Mouse (Mus musculus) CH12.LX (cell line): ENCODE measurements around the gene Cbfa2t3. TPM values are rescaled to one million over a fixed set of nuclear protein-coding genes. Genes with fewer than 3 reads are reported as not detected.

ENCODE experiments used
- DNase-seq: peaks from one replicate; pipeline ENCODE4 v3.0.0-alpha.2; 2013; ENCODE audit errors: extremely low read depth
- H3K27ac ChIP-seq: 2 replicates; pipeline ENCODE4 v1.5.1; 2012; ENCODE audit warnings: low read depth, mild to moderate bottlenecking, control low read depth, moderate library complexity; ENCODE audit not compliant: insufficient read depth
- H3K27me3 ChIP-seq: replicated peaks from 2 replicates; pipeline ENCODE3; 2012; ENCODE audit warnings: inconsistent platforms
- H3K36me3 ChIP-seq, 2 experiments: replicated peaks in 1 of 2; 2 replicates each; pipeline versions ENCODE3 to v1.6.1; 2012; ENCODE audit warnings: inconsistent platforms in 1 of 2, low read length in 1 of 2, mild to moderate bottlenecking in 1 of 2, mixed read lengths in 1 of 2, moderate library complexity in 1 of 2; ENCODE audit not compliant: control insufficient read depth in 1 of 2, insufficient read depth in 1 of 2
- H3K4me1 ChIP-seq, 2 experiments: 2 replicates each; pipeline ENCODE4 v1.6.1; 2012; ENCODE audit warnings: inconsistent platforms in 1 of 2, moderate library complexity in 1 of 2; ENCODE audit not compliant: insufficient read depth in 2 of 2, control insufficient read depth in 1 of 2
- H3K4me2 ChIP-seq: 2 replicates; pipeline ENCODE4 v1.6.1; 2012; ENCODE audit warnings: low read depth, mild to moderate bottlenecking, control low read depth; ENCODE audit not compliant: poor library complexity, insufficient read depth, severe bottlenecking
- H3K4me3 ChIP-seq, 3 experiments: fragments of 150-350 bp in 1 of 3; sonication (generic) in 1 of 3; replicated peaks in 1 of 3; 2 replicates each; pipeline versions ENCODE3 to v1.5.1; 2011 to 2012; ENCODE audit warnings: low read depth in 2 of 3, low read length in 2 of 3, mild to moderate bottlenecking in 2 of 3, moderate library complexity in 2 of 3, control low read depth in 1 of 3, improper control_type of control experiment in 1 of 3, inconsistent platforms in 1 of 3, mixed read lengths in 1 of 3; ENCODE audit not compliant: poor library complexity in 1 of 3
- H3K79me2 ChIP-seq: replicated peaks from 2 replicates; pipeline ENCODE4 v1.6.1; 2012; ENCODE audit warnings: mild to moderate bottlenecking, moderate library complexity; ENCODE audit not compliant: control insufficient read depth, poor library complexity, insufficient read depth, severe bottlenecking; ENCODE audit errors: extremely low read depth
- H3K9ac ChIP-seq: 2 replicates; pipeline ENCODE4 v1.6.1; 2012; ENCODE audit warnings: low read depth, mild to moderate bottlenecking, control low read depth, moderate library complexity; ENCODE audit not compliant: insufficient read depth
- H3K9me3 ChIP-seq: replicated peaks from 2 replicates; pipeline ENCODE3; 2012; ENCODE audit warnings: low read length, inconsistent platforms, mixed read lengths
- BHLHE40 ChIP-seq: IDR thresholded peaks from 2 replicates; pipeline ENCODE4 v1.6.1; 2011; ENCODE audit warnings: mild to moderate bottlenecking, low read depth, low read length, improper control_type of control experiment
- CHD2 ChIP-seq: IDR thresholded peaks from 2 replicates; pipeline ENCODE4 v1.6.1; 2011; ENCODE audit warnings: low read length, improper control_type of control experiment
- ELF1 ChIP-seq: IDR thresholded peaks from 2 replicates; pipeline ENCODE4 v1.6.1; 2014; ENCODE audit warnings: low read depth, mild to moderate bottlenecking, inconsistent platforms, low read length, improper control_type of control experiment
- ETS1 ChIP-seq: conservative IDR thresholded peaks from 2 replicates; pipeline ENCODE4 v1.6.1; 2012; ENCODE audit warnings: low read depth, mild to moderate bottlenecking, inconsistent platforms, low read length, improper control_type of control experiment, moderate library complexity
- GABPA ChIP-seq: IDR thresholded peaks from 2 replicates; pipeline ENCODE4 v1.6.1; 2012; ENCODE audit warnings: low read depth, low read length, improper control_type of control experiment, inconsistent platforms; ENCODE audit not compliant: insufficient replicate concordance
- HCFC1 ChIP-seq: IDR thresholded peaks from 2 replicates; pipeline ENCODE4 v1.6.1; 2012; ENCODE audit warnings: low read depth, mild to moderate bottlenecking, inconsistent platforms, low read length, improper control_type of control experiment
- KAT2A ChIP-seq: IDR thresholded peaks from 2 replicates; pipeline ENCODE4 v1.6.1; 2012; ENCODE audit warnings: low read length, improper control_type of control experiment, inconsistent platforms; ENCODE audit not compliant: insufficient replicate concordance
- MAFK ChIP-seq: IDR thresholded peaks from 2 replicates; pipeline ENCODE4 v1.6.1; 2011; ENCODE audit warnings: low read length, improper control_type of control experiment; ENCODE audit not compliant: insufficient replicate concordance
- MAZ ChIP-seq: IDR thresholded peaks from 2 replicates; pipeline ENCODE4 v1.6.1; 2012; ENCODE audit warnings: low read depth, mild to moderate bottlenecking, inconsistent platforms, low read length, improper control_type of control experiment, moderate library complexity
- MEF2A ChIP-seq: IDR thresholded peaks from 2 replicates; pipeline ENCODE4 v1.6.1; 2014; ENCODE audit warnings: low read depth, mild to moderate bottlenecking, inconsistent platforms, low read length, improper control_type of control experiment, borderline replicate concordance
- MXI1 ChIP-seq: IDR thresholded peaks from 2 replicates; pipeline ENCODE4 v1.6.1; 2011; ENCODE audit warnings: mild to moderate bottlenecking, low read depth, low read length, improper control_type of control experiment
- MYC ChIP-seq: IDR thresholded peaks from 2 replicates; pipeline ENCODE4 v1.6.1; 2011; ENCODE audit warnings: low read depth, mild to moderate bottlenecking, improper control_type of control experiment, low read length
- POLR2AphosphoS2 ChIP-seq: IDR thresholded peaks from 2 replicates; pipeline ENCODE4 v1.6.1; 2011; ENCODE audit warnings: low read depth, low read length, improper control_type of control experiment
- RAD21 ChIP-seq: IDR thresholded peaks from 2 replicates; pipeline ENCODE4 v1.6.1; 2011; ENCODE audit warnings: low read depth, mild to moderate bottlenecking, low read length, improper control_type of control experiment, moderate library complexity
- SIN3A ChIP-seq: IDR thresholded peaks from 2 replicates; pipeline ENCODE4 v1.6.1; 2012; ENCODE audit warnings: low read length, improper control_type of control experiment, inconsistent platforms
- SMC3 ChIP-seq: IDR thresholded peaks from 2 replicates; pipeline ENCODE4 v1.6.1; 2011; ENCODE audit warnings: low read depth, low read length, improper control_type of control experiment
- ZC3H11A ChIP-seq: IDR thresholded peaks from 2 replicates; pipeline ENCODE4 v1.6.1; 2012; ENCODE audit warnings: low read depth, mild to moderate bottlenecking, inconsistent platforms, low read length, improper control_type of control experiment
- ZNF384 ChIP-seq: IDR thresholded peaks from 2 replicates; pipeline ENCODE4 v1.6.1; 2012; ENCODE audit warnings: low read depth, low read length, improper control_type of control experiment, inconsistent platforms
- dilution Hi-C: fragments of 300-500 bp; cut with MboI; formaldehyde crosslinking; loops from 2 replicates; pipeline ENCODE4 v1.14.3; 2020; ENCODE audit warnings: low sequenced_read_pairs; ENCODE audit not compliant: extremely low pct_unique_long_range_greater_than_20kb, extremely low pct_ligation_motif_present
- in situ Hi-C: fragments of 300-500 bp; cut with MboI; formaldehyde crosslinking; loops from 3 replicates; pipeline ENCODE4 v1.14.3; 2019; ENCODE audit warnings: low sequenced_read_pairs, low pct_ligation_motif_present, low pct_unique_long_range_greater_than_20kb, mixed read lengths
- polyA plus RNA-seq: library from polyadenylated mRNA; unstranded; fragments of >175 nt; gene quantifications from 2 replicates; pipeline ENCODE4 v1.2.1, GENCODE M21; 2012; ENCODE audit warnings: low read depth; ENCODE audit not compliant: insufficient read length
- total RNA-seq, 2 experiments: library from RNA; depleted of rRNA; stranded (reverse); fragments of 300-350 nt in 1 of 2; fragments of >200 nt in 1 of 2; gene quantifications; 2 replicates each; pipeline ENCODE4 v1.2.3; 2012 to 2014

The Cbfa2t3 gene
- total and polyA plus RNA-seq, 3 experiments: 0.47 to 22.6 (median 2.1) TPM

GRCm38 (mm10) chr8:122638601-122639000 lies 60.3 kb downstream of the Cbfa2t3 start:
- Histone ChIP-seq H3K4me2 (no peak overlapping the region), H3K27me3 (no peaks in the 10 kb centered on the region), H3K79me2 (no peaks in the 10 kb centered on the region), H3K36me3 (peaks cover 92 to 100% of the 10 kb centered on the region in 2 experiments), H3K4me1 (peaks cover 0 to 5% of the 10 kb centered on the region in 2 experiments; a peak in 1 of 4 replicates), H3K9me3 (no peaks in the 10 kb centered on the region), H3K27ac (no peak overlapping the region), H3K9ac (no peak overlapping the region), H3K4me3 (no peak overlapping the region)
- no peak for DNase-seq
- in situ Hi-C loops: no loop called here
- no peak for TF ChIP-seq BHLHE40
- no peak for TF ChIP-seq MYC
- no peak for TF ChIP-seq HCFC1
- TF ChIP-seq MAZ: no peak
- TF ChIP-seq RAD21: no peak
- no peak for TF ChIP-seq SIN3A
- TF ChIP-seq ELF1: no peak
- TF ChIP-seq KAT2A: no peak
- no peak for TF ChIP-seq MAFK
- dilution Hi-C loops: no loop called here

DNA sequence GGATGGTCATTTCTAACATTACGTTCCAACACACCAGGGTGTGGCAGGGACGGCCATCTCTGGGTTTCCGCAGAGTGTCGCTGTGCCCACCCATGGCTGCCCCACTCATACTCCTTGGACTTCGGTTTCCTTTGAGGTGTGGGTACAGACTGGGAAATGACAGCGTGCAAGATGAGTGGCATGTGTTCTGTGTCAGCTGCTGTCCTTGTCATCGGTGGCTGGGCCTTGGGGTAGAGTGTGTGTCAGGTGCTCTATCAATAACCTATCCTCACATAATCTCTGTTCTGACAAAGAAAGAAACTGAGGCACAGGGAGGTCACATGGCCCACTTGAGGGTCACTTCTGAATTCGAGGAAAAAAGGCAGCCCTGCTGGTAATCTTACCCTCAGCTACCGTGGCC lies 61.7 kb downstream of the Cbfa2t3 start:
- Histone ChIP-seq H3K4me1 (peaks cover 0 to 5% of the 10 kb centered on the region in 2 experiments; a peak in 1 of 4 replicates), H3K4me2 (no peak overlapping the region), H3K9me3 (no peaks in the 10 kb centered on the region), H3K9ac (no peak overlapping the region), H3K4me3 (no peak overlapping the region), H3K36me3 (peaks cover 89 to 99% of the 10 kb centered on the region in 2 experiments), H3K79me2 (no peaks in the 10 kb centered on the region), H3K27ac (no peak overlapping the region), H3K27me3 (no peaks in the 10 kb centered on the region)
- TF ChIP-seq MXI1 (no peak), ETS1 (no peak), GABPA (no peak), POLR2AphosphoS2 (no peak), ELF1 (no peak), SMC3 (no peak), MEF2A (no peak), MYC (no peak), ZC3H11A (no peak), MAFK (no peak), CHD2 (no peak), ZNF384 (no peak), BHLHE40 (no peak)
- in situ Hi-C loops: no loop called here
- dilution Hi-C loops: no loop called here
- no peak for DNase-seq
